Mouse (Mus musculus): Measurements from ENCODE around the gene Icmt. TPM values are rescaled to one million over a fixed set of nuclear protein-coding genes. Genes with fewer than 3 reads are reported as not detected.

The Icmt gene
- total RNA-seq (2022) = 10 to 100 TPM; 25.2 to 36.4 (median 30.6) TPM

GRCm38 (mm10) chr4:152296874-152297861, at the start of gene Icmt:
Gene Icmt (plus strand): TSS chr4:152297227.
- peak; percentile 96 for DNase-seq (ENCODE audit: low spot score)

DNA sequence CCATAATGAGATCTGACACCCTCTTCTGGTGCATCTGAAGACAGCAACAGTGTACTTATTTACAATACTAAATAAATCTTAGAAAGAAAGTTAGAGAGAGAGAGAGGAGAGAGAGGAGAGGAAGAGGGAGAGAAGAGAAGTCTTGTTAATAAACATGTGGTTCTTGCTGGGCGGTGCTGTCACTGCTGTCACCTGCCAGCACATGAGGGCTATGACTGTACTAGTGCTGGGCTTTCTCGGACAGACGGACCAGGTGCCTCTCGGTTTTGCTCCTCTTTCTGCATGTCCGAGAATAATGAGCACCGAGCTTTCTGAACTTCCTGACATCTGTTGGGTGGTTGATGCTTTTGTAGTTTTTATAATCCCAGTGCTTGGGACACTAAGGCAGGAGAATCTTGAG, 46.4 kb upstream of the Icmt start:
- no peak for DNase-seq (ENCODE audit: low spot score)

GRCm38 (mm10) chr4:152253183-152253759, 43.8 kb upstream of the Icmt start:
- no peak for DNase-seq (ENCODE audit: low spot score)

GRCm38 (mm10) chr4:152257070-152257469, 40.0 kb upstream of the Icmt start:
- DNase-seq (ENCODE audit: low spot score) = peak; percentile 58

DNA sequence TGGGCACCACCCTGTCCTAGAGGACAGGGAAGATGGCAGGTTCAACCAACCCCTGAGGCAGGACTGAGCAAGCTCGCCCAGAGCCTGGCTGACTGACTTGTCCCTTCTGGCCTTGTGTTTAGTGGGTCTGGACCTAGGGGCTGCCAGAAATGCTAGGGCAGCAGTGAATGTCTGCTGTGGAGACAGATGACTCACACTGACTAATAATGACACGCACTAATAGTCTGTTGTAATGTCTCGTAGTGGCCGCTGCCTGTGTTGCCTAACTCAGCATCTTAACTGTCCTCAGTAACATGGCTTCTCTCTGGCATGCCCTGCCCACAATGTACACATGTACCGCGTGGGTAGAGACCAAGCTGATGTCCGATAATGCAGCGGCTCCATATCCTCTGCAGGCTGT, 36.6 kb upstream of the Icmt start:
- DNase-seq (ENCODE audit: low spot score) = no peak

- DNase-seq (ENCODE audit: low spot score) = no peak
Observed at GRCm38 (mm10) chr4:152262187-152262586, 34.8 kb upstream of the Icmt start.

DNA sequence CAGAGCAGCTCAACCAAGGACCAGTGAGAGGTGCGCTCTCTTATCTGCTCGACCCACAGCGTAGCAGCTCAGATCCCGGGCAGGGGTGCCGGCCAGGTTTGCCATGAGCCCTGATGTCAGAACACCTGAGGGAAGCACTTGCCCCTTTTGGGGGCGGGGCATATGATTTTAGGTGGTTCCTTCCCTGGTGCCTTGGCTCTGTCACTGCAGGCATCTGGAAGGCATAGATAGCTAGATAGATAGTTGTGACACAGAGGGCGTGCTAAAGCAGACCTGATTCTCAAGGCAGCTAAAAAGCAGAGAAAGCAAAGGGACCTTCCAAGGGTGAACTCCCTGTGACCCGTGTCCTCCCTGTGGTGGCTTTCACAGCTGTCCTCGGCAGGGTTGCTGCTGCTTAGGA, 33.9 kb upstream of the Icmt start:
- no peak for DNase-seq (ENCODE audit: low spot score)

DNA sequence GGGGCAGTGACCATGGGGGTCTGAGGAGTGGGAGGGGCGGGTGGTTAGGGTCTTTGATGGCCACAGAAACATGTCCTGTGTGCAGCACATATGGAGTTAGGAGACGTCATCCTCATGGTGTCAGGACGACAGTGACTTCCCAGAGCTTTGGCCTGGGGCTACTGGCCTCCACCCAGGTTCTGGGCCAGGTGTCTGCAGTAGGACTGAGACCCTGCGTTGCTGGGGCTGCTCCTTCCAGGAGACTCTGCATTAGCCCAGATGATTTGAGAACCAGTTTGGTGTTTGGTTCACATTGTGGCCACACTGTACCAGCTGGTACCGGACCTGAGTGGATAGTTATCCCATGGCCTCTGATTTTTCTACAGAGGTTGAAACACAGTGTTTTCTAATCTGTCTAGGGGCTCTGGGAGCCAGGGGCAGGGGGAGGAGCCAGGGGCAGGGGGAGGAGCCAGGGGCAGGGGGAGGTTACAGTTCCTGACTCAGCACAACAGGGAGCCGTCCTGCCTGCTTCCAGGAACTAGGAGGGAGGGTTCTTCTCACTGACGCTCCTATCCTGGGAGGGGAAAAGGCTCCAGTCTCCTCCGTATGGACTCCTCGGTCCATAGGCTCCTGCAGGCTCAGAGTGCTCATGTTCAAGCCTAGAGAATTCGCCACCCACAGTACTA, 33.4 kb upstream of the Icmt start:
- DNase-seq (ENCODE audit: low spot score) = no peak

DNA sequence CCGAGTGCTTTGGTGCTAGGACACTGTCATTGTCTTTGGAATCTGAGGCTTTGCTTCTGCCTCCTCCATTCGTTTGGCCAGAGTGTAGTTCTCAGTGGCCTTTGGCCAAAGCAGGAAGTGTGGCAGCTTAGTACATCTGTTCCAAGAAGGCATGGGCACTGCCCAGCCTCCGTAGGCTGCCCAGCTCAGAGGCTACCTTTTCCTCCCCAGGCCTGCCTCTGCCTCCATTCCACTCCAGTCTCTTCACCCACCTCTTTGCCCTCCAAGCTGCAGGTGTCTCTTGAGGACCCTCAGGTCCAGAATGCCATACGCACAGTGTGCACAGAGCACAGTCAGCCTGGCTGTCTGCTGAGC, 32.9 kb upstream of the Icmt start:
- DNase-seq (ENCODE audit: low spot score) = no peak

- no peak for DNase-seq (ENCODE audit: low spot score)
Observed at GRCm38 (mm10) chr4:152264867-152265568, 32.0 kb upstream of the Icmt start.

GRCm38 (mm10) chr4:152265791-152266190, 31.2 kb upstream of the Icmt start:
- no peak for DNase-seq (ENCODE audit: low spot score)

- DNase-seq (ENCODE audit: low spot score) = no peak
Observed at GRCm38 (mm10) chr4:152266236-152266895, 30.7 kb upstream of the Icmt start.

GRCm38 (mm10) chr4:152267748-152268369, 29.2 kb upstream of the Icmt start:
- peak; percentile 45 for DNase-seq (ENCODE audit: low spot score)

GRCm38 (mm10) chr4:152269967-152270366, 27.1 kb upstream of the Icmt start:
- no peak for DNase-seq (ENCODE audit: low spot score)

- no peak for DNase-seq (ENCODE audit: low spot score)
Observed at GRCm38 (mm10) chr4:152270599-152270998, 26.4 kb upstream of the Icmt start.

GRCm38 (mm10) chr4:152271334-152271733, 25.7 kb upstream of the Icmt start:
- no peak for DNase-seq (ENCODE audit: low spot score)

DNA sequence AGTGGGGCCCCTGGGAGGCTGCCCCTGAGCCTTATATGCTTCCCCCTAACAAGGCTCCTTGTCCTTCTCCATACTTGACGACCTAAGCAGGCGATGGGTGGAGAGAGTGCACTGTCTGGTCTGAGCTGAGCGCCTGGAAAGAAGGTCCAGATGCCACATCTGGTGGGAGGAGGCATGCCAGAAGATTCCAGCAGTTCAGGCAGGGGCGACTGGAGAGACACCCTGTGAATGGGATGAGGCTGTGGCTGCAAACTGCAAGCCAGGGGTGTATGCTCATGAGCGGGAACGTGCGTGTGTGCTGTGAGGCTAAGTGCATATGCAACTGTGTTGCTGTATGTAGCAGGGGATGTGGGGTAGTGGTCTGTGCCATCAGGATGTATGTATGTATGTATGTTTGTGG, 25.0 kb upstream of the Icmt start:
- DNase-seq (ENCODE audit: low spot score) = no peak

DNA sequence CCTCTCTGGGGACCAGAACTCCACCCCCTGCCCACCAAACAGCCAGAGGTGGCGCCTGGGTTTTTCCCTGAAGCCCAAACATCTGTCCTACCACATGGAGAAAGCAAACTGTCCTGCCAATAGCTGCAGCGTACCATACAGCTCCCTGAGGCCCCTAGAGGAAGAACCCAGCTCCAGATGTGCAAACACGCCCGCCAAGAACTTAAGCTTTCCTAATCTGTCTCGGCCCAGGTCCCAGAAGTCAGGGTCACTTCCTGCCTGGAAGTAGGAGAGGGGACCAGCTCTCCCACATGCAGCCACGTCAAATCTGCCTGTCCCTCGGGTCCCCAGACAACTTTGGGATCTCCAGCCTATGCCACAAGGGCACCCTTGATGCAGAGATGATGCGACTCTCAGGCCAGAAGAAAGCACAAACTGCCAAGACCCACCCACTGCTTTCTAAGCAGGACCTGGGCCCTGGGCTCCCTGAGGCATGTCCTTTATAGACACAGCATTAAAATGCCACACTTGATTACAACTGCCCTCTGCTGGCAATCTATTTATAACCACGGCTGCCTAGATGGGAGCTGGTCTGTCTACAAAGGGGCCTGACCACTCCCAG, 24.5 kb upstream of the Icmt start:
- peak; percentile 84 for DNase-seq (ENCODE audit: low spot score)

DNA sequence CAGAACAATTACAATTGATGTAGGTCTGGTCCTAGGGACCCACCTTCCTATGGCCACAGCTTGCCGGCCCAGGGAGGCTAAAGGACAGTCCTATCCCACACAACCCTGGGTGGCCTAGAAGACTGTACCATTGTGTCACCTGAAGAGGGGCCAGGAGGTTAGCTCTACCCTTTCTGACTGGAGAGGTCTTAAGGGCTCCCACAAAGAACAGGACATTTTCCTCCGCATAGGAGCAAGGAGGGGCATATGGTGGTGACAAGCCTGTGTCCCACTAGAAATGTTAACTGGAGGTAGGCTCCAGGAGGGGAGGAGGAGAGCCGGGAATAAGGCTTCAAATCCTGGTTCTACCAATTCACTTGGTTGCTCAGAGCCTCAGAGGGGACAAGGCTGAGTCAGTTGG, 23.8 kb upstream of the Icmt start:
- no peak for DNase-seq (ENCODE audit: low spot score)

DNA sequence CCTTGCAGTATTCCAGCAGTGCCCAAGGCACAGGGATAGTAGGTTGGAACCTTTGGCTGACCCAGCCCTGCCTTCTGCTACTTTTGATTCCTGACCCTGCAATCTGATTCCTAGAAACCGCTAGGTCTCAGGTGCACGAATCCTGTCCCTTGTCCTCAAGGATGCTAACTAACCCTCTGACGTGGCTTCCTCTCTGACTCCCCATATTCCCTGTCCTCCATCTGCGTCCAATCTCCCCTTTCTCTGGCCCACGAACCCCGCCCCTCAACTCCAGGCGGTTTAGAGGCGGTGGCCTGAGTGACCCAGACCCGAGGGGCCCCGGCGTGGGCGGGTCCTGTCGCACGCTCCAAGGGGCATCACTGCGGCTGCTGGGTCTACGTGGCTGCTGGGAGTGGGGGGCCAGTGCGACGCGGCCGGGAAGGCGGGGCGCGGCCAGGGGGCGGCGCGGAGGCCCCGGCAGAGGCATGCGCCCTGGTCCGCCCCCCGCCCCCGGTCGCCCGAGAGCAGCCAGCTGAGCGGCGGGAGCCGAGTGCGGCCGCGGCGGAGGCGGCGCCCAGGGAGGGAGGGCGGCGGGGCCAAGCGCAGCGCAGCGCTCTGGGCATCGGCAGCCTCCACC, 23.3 kb upstream of the Icmt start, which contains the start of gene Gpr153:
Gene Gpr153 (plus strand): TSS at position 612 of the 616 bp plus-strand sequence.
- peak; percentile 60 for DNase-seq (ENCODE audit: low spot score)

All from heart, adult 8-10 months (tissue).